Mouse (Mus musculus) embryonic facial prominence, embryonic 10.5 days (tissue): ENCODE results near the gene Tead1. TPM values are rescaled to one million over a fixed set of nuclear protein-coding genes. Genes with fewer than 3 reads are reported as not detected.

Experiments
- DNase-seq: peaks from one replicate; pipeline ENCODE4 v3.0.0-alpha.2; 2017; ENCODE audit warnings: low spot score
- H3K27ac ChIP-seq: fragments of 300-500 bp; sonication (generic); replicated peaks from 2 replicates; pipeline ENCODE4 v1.5.1; 2016; ENCODE audit warnings: mild to moderate bottlenecking
- H3K27me3 ChIP-seq: fragments of 300-500 bp; sonication (generic); replicated peaks from 2 replicates; pipeline ENCODE4 v1.6.1; 2016; ENCODE audit warnings: low read depth, mild to moderate bottlenecking; ENCODE audit not compliant: poor library complexity, severe bottlenecking
- H3K36me3 ChIP-seq: fragments of 300-500 bp; sonication (generic); replicated peaks from 2 replicates; pipeline ENCODE4 v1.6.1; 2016; ENCODE audit warnings: mild to moderate bottlenecking, moderate library complexity
- H3K4me1 ChIP-seq: fragments of 300-500 bp; sonication (generic); 2 replicates; pipeline ENCODE4 v1.6.1; 2016
- H3K4me3 ChIP-seq: fragments of 300-500 bp; sonication (generic); 2 replicates; pipeline ENCODE4 v1.5.1; 2016; ENCODE audit warnings: mild to moderate bottlenecking, moderate library complexity
- H3K9me3 ChIP-seq: fragments of 300-500 bp; sonication (generic); 2 replicates; pipeline ENCODE4 v1.6.1; 2016; ENCODE audit warnings: mild to moderate bottlenecking
- WGBS: fragments of 180-500 bp; shearing (Covaris S2); methylation state at CpG from one replicate; pipeline ENCODE4 v1.1.7; 2016; 5-methylcytosine and 5-hydroxymethylcytosine counted together
- polyA plus RNA-seq: library from polyadenylated mRNA; unstranded; fragments of >200 nt; fragmentation: Nextera tagmentation; extraction: Ambion mirVana; gene quantifications from 2 replicates; pipeline ENCODE4 v1.2.1, GENCODE M21; 2016

The Tead1 gene
- polyA plus RNA-seq, 1 experiment from 2014 or later: 23.5 TPM

GRCm38 (mm10) chr7:112864188-112864587, 185.1 kb downstream of the Tead1 start:
- peaks cover 79% of the 10 kb centered on the region for H3K36me3 ChIP-seq
- no peak for DNase-seq
- WGBS: 92% methylated on average over 8 of the region's 8 CpGs
- no peak overlapping the region for H3K27ac ChIP-seq
- no peaks in the 10 kb centered on the region for H3K9me3 ChIP-seq
- peaks cover 26% of the 10 kb centered on the region for H3K4me1 ChIP-seq
- H3K27me3 ChIP-seq: no peaks in the 10 kb centered on the region
- H3K4me3 ChIP-seq: no peak overlapping the region

GRCm38 (mm10) chr7:112865739-112866138, 186.6 kb downstream of the Tead1 start:
- no peak overlapping the region for H3K27ac ChIP-seq
- H3K9me3 ChIP-seq: no peaks in the 10 kb centered on the region
- WGBS: 13% methylated on average over 2 of the region's 2 CpGs
- no peaks in the 10 kb centered on the region for H3K27me3 ChIP-seq
- H3K4me3 ChIP-seq: no peak overlapping the region
- peaks cover 26% of the 10 kb centered on the region for H3K4me1 ChIP-seq
- DNase-seq: peak; percentile 76
- peaks cover 78% of the 10 kb centered on the region for H3K36me3 ChIP-seq

- H3K27me3 ChIP-seq: no peaks in the 10 kb centered on the region
- no peak overlapping the region for H3K4me3 ChIP-seq
- peak overlapping the region; percentile 51 for H3K27ac ChIP-seq
- WGBS: 51% methylated on average over 7 of the region's 8 CpGs
- DNase-seq: peak; percentile 74
- peaks cover 40% of the 10 kb centered on the region for H3K4me1 ChIP-seq
- H3K9me3 ChIP-seq: no peaks in the 10 kb centered on the region
- peaks cover 69% of the 10 kb centered on the region for H3K36me3 ChIP-seq
Measured at GRCm38 (mm10) chr7:112868551-112869465, 189.7 kb downstream of the Tead1 start.

GRCm38 (mm10) chr7:112871752-112872151, 192.6 kb downstream of the Tead1 start:
- no peaks in the 10 kb centered on the region for H3K27me3 ChIP-seq
- no peak overlapping the region for H3K4me3 ChIP-seq
- DNase-seq: no peak
- H3K9me3 ChIP-seq: no peaks in the 10 kb centered on the region
- H3K36me3 ChIP-seq: peaks cover 71% of the 10 kb centered on the region
- 83% methylated on average over 7 of the region's 7 CpGs for WGBS
- H3K4me1 ChIP-seq: peaks cover 43% of the 10 kb centered on the region
- no peak overlapping the region for H3K27ac ChIP-seq

- WGBS: 68% methylated on average over 9 of the region's 9 CpGs
- H3K36me3 ChIP-seq: peaks cover 71% of the 10 kb centered on the region
Measured at GRCm38 (mm10) chr7:112872435-112873196, 193.5 kb downstream of the Tead1 start.

GRCm38 (mm10) chr7:112876128-112876527, 197.0 kb downstream of the Tead1 start:
- Histone ChIP-seq H3K36me3 (peaks cover 79% of the 10 kb centered on the region), H3K4me1 (peaks cover 32% of the 10 kb centered on the region), H3K27ac (no peak overlapping the region), H3K4me3 (no peak overlapping the region), H3K9me3 (no peaks in the 10 kb centered on the region), H3K27me3 (no peaks in the 10 kb centered on the region)
- WGBS: 89% methylated on average over 10 of the region's 10 CpGs
- no peak for DNase-seq

More at GRCm38 (mm10) chr7:112872435-112873196, 193.5 kb downstream of the Tead1 start:
- Histone ChIP-seq H3K27ac (no peak overlapping the region), H3K4me1 (peaks cover 42% of the 10 kb centered on the region), H3K4me3 (no peak overlapping the region), H3K9me3 (no peaks in the 10 kb centered on the region), H3K27me3 (no peaks in the 10 kb centered on the region)
- DNase-seq: peak; percentile 20

- H3K27ac ChIP-seq: peak overlapping the region; percentile 85
- H3K27me3 ChIP-seq: no peaks in the 10 kb centered on the region
- DNase-seq: peak; percentile 68
- no peaks in the 10 kb centered on the region for H3K9me3 ChIP-seq
- 27% methylated on average over 8 of the region's 8 CpGs for WGBS
- peak overlapping the region; percentile 21; the same call in 1 of the 2 replicates for H3K4me3 ChIP-seq
- peaks cover 28% of the 10 kb centered on the region for H3K36me3 ChIP-seq
- H3K4me1 ChIP-seq: peaks cover 47% of the 10 kb centered on the region
Measured at GRCm38 (mm10) chr7:112883791-112884274, 204.7 kb downstream of the Tead1 start.

GRCm38 (mm10) chr7:112885546-112885945, 206.4 kb downstream of the Tead1 start:
- Histone ChIP-seq H3K36me3 (peaks cover 26% of the 10 kb centered on the region), H3K4me1 (peaks cover 47% of the 10 kb centered on the region), H3K27ac (peak overlapping the region; percentile 31; the same call in 1 of the 2 replicates), H3K27me3 (no peaks in the 10 kb centered on the region), H3K9me3 (no peaks in the 10 kb centered on the region), H3K4me3 (no peak overlapping the region)
- DNase-seq: no peak
- 58% methylated on average over 8 of the region's 8 CpGs for WGBS

GRCm38 (mm10) chr7:112891883-112892282, 212.8 kb downstream of the Tead1 start:
- Histone ChIP-seq H3K27ac (no peak overlapping the region), H3K27me3 (no peaks in the 10 kb centered on the region), H3K4me1 (peaks cover 2% of the 10 kb centered on the region; the same call in 1 of the 2 replicates), H3K36me3 (peaks cover 76% of the 10 kb centered on the region), H3K4me3 (no peak overlapping the region), H3K9me3 (no peaks in the 10 kb centered on the region)
- no peak for DNase-seq
- 83% methylated on average over 6 of the region's 6 CpGs for WGBS

GRCm38 (mm10) chr7:112892595-112892994, 213.5 kb downstream of the Tead1 start:
- H3K27ac ChIP-seq: no peak overlapping the region
- no peaks in the 10 kb centered on the region for H3K27me3 ChIP-seq
- H3K9me3 ChIP-seq: no peaks in the 10 kb centered on the region
- no peak overlapping the region for H3K4me3 ChIP-seq
- H3K4me1 ChIP-seq: peaks cover 2% of the 10 kb centered on the region; the same call in 1 of the 2 replicates
- 78% methylated on average over 5 of the region's 5 CpGs for WGBS
- H3K36me3 ChIP-seq: peaks cover 78% of the 10 kb centered on the region
- DNase-seq: no peak

GRCm38 (mm10) chr7:112896363-112896762, 217.2 kb downstream of the Tead1 start:
- Histone ChIP-seq H3K9me3 (no peaks in the 10 kb centered on the region), H3K27ac (no peak overlapping the region), H3K4me3 (no peak overlapping the region), H3K27me3 (no peaks in the 10 kb centered on the region), H3K4me1 (peaks cover 2% of the 10 kb centered on the region; the same call in 1 of the 2 replicates), H3K36me3 (peaks cover 92% of the 10 kb centered on the region)
- WGBS: 92% methylated on average over 2 of the region's 2 CpGs
- no peak for DNase-seq

- 94% methylated on average over 7 of the region's 7 CpGs for WGBS
- H3K27me3 ChIP-seq: no peaks in the 10 kb centered on the region
- DNase-seq: no peak
- 0 out of 2 replicates have a peak overlapping the region, but pooled peaks have one; percentile 24 for H3K27ac ChIP-seq
- H3K36me3 ChIP-seq: peaks cover 74% of the 10 kb centered on the region
- no peaks in the 10 kb centered on the region for H3K9me3 ChIP-seq
- H3K4me1 ChIP-seq: no peaks in the 10 kb centered on the region
- no peak overlapping the region for H3K4me3 ChIP-seq
Measured at GRCm38 (mm10) chr7:112901710-112902109, 222.6 kb downstream of the Tead1 start.
